Mouse (Mus musculus) MEL (cell line): ENCODE data around the gene Rapgef4.

Experiments
- CHD1 ChIP-seq: IDR thresholded peaks from 2 replicates; pipeline ENCODE4 v1.6.1; 2012; ENCODE audit warnings: low read depth, mild to moderate bottlenecking, inconsistent platforms, low read length, improper control_type of control experiment
- CTCF ChIP-seq, 3 experiments: IDR thresholded peaks in 2 of 3; conservative IDR thresholded peaks in 1 of 3; 2 replicates each; pipeline ENCODE4 v1.5.1; 2011 to 2012; ENCODE audit warnings: low read length in 3 of 3, low read depth in 2 of 3, mild to moderate bottlenecking in 2 of 3, improper control_type of control experiment in 1 of 3, inconsistent platforms in 1 of 3, mixed read lengths in 1 of 3, moderate library complexity in 1 of 3; ENCODE audit not compliant: control insufficient read depth in 1 of 3, insufficient read depth in 1 of 3, poor library complexity in 1 of 3, severe bottlenecking in 1 of 3
- E2F4 ChIP-seq: IDR thresholded peaks from 2 replicates; pipeline ENCODE4 v1.6.1; 2011; ENCODE audit warnings: low read depth, low read length, improper control_type of control experiment, borderline replicate concordance
- EP300 ChIP-seq, 2 experiments: IDR thresholded peaks; 2 replicates each; pipeline ENCODE4 v1.6.1; 2011; ENCODE audit warnings: improper control_type of control experiment in 2 of 2, low read length in 2 of 2, low read depth in 1 of 2, mild to moderate bottlenecking in 1 of 2
- GATA1 ChIP-seq: IDR thresholded peaks from 2 replicates; pipeline ENCODE4 v1.6.1; 2011; ENCODE audit warnings: low read depth, low read length, improper control_type of control experiment
- JUND ChIP-seq: IDR thresholded peaks from 2 replicates; pipeline ENCODE4 v1.6.1; 2011; ENCODE audit warnings: low read depth, mild to moderate bottlenecking, improper control_type of control experiment, low read length
- MAX ChIP-seq: IDR thresholded peaks from 2 replicates; pipeline ENCODE4 v1.6.1; 2011; ENCODE audit warnings: low read length, improper control_type of control experiment
- POLR2A ChIP-seq, 2 experiments: IDR thresholded peaks; 2 replicates each; pipeline ENCODE4 v1.6.1; 2011 to 2012; ENCODE audit warnings: low read length in 2 of 2, mild to moderate bottlenecking in 2 of 2, control low read depth in 1 of 2, improper control_type of control experiment in 1 of 2, low read depth in 1 of 2, moderate library complexity in 1 of 2; ENCODE audit not compliant: control insufficient read depth in 1 of 2, insufficient read depth in 1 of 2, poor library complexity in 1 of 2
- POLR2AphosphoS2 ChIP-seq: IDR thresholded peaks from 2 replicates; pipeline ENCODE4 v1.6.1; 2011; ENCODE audit warnings: low read length, improper control_type of control experiment
- RCOR1 ChIP-seq: IDR thresholded peaks from 2 replicates; pipeline ENCODE4 v1.6.1; 2012; ENCODE audit warnings: low read depth, mild to moderate bottlenecking, inconsistent platforms, low read length, improper control_type of control experiment
- TAL1 ChIP-seq: IDR thresholded peaks from 2 replicates; pipeline ENCODE4 v1.6.1; 2012; ENCODE audit warnings: mild to moderate bottlenecking, inconsistent platforms, low read length, moderate library complexity, mixed read lengths
- UBTF ChIP-seq: IDR thresholded peaks from 2 replicates; pipeline ENCODE4 v1.6.1; 2012; ENCODE audit warnings: low read depth, mild to moderate bottlenecking, inconsistent platforms, low read length, improper control_type of control experiment, moderate library complexity, borderline replicate concordance; ENCODE audit not compliant: insufficient read depth
- ZNF384 ChIP-seq: IDR thresholded peaks from 2 replicates; pipeline ENCODE4 v1.6.1; 2012; ENCODE audit warnings: low read depth, mild to moderate bottlenecking, inconsistent platforms, low read length, improper control_type of control experiment

- TF ChIP-seq EP300 (IDR thresholded peaks at IDR 0.05; ENCODE audit: low read depth in 1 of 2, low read length in 2 of 2): no peak
- TF ChIP-seq CTCF (IDR thresholded peaks at IDR 0.05 in 2 of 3, conservative IDR thresholded peaks at IDR 0.05 in 1 of 3; ENCODE audit: control insufficient read depth in 1 of 3, insufficient read depth in 1 of 3, low read depth in 2 of 3, low read length in 3 of 3, poor library complexity in 1 of 3, severe bottlenecking in 1 of 3): no peak
- no peak for TF ChIP-seq POLR2A (IDR thresholded peaks at IDR 0.05; ENCODE audit: control insufficient read depth in 1 of 2, insufficient read depth in 1 of 2, low read depth in 1 of 2, low read length in 2 of 2, poor library complexity in 1 of 2)
- no peak for TF ChIP-seq CHD1
- no peak for TF ChIP-seq RCOR1
- TF ChIP-seq GATA1: no peak
- no peak for TF ChIP-seq MAX
- TF ChIP-seq ZNF384: no peak
- no peak for TF ChIP-seq UBTF
- TF ChIP-seq E2F4: no peak
- no peak for TF ChIP-seq POLR2AphosphoS2
- TF ChIP-seq TAL1: no peak
- no peak for TF ChIP-seq JUND
Observed at GRCm38 (mm10) chr2:72152746-72153145, 171.7 kb downstream of the Rapgef4 start.
